Mouse (Mus musculus) mature B cell (primary cell): Measurements from ENCODE around the gene Baiap3.

Experiments
- in situ Hi-C: fragments of 300-500 bp; cut with MboI; formaldehyde crosslinking; loops from 2 replicates; pipeline ENCODE4 v1.14.3; 2019

The Baiap3 gene

DNA sequence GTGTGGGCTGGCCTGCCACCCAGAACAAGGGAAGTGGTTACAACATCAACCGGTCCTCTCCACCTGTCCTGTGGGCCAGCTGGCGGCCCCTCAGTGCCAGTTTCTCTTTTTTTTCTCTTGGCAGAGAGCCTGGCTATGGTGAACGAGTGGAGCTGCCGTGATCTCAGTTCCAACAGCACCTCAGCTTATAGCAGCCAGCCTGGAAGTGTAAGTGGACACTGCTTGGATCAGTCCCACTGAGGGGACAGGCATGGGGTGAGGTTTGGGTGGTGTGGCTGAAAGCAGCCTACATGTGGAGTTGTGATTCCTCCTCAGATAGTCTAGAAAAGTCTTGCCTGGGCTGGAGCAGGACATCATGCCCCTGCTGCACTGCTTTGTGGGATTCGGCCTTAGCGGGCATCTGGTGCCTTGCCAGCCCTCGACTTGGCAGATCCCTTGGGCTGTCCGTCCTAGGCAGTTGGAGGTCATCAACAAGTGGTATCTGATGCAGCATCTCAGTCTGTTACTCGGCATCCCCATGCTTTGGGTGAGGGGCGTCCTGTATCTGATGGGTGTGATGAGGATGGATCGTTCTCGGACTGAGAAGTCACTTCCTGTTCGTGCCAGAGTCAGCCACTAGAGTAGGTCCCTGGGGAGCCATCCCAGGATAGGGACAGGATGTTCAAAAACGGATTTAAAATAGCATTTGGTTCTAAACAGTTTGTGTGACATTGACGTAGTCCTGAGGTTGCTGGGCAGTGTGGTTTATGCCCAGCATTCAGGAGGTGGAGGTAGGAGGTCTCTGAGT is 45.3 kb downstream of the Baiap3 start:
- in situ Hi-C loops = no loop called here

DNA sequence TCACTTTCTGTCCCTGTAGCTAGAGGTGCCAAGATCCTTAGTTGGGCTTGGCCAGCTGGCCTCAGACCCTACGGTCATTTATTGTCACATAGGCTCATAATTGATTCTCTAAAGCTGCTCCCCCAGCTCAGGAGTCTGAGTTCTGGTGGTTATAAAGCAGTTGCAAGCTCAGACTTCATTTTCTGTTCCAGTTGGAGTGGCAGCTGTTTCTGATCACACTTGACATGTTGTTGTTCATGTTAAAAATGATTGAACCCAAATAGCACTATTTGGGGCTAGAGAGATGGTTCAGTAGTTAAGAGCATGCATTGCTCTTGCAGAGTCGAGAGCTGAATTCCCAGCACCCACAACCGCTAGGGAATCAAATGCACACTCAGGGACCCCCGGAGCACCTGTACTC is 46.2 kb downstream of the Baiap3 start:
- in situ Hi-C loops = no loop called here

DNA sequence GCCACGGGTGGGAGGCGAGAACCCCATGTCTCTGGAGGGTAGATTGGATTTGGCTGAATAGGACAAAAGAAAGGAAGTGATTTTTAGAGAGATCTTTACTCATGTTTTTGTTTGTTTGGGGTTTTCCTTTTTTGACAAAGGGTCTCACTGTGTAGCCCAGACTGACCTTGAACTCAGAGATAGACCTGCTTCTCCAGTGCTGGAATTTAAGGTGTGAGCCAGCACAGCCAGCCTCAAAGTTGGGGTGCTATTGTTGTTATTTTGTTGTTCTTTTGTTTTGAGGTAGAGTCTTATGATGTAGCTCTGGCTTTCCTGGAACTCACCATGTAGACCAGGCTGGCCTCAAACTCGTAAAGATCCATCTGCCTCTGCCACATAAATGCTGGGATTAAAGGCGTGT is 53.8 kb downstream of the Baiap3 start:
- in situ Hi-C loops = no loop called here
